Mouse (Mus musculus) left cerebral cortex, postnatal 10 days (tissue): ENCODE results near the gene Ifi35. TPM values are rescaled to one million over a fixed set of nuclear protein-coding genes. Genes with fewer than 3 reads are reported as not detected.

Experiments
- DNase-seq, 2 experiments: peaks; one replicate each; pipeline ENCODE4 v3.0.0; 2021 to 2022; ENCODE audit warnings: low spot score in 2 of 2, mixed read lengths in 1 of 2; ENCODE audit errors: extremely low spot score in 1 of 2
- intact Hi-C: fragments of 180-260 bp; cut with DNase I; formaldehyde crosslinking; loops from one replicate; pipeline ENCODE4 v1.15.1; 2025
- microRNA-seq: library from miRNA; unstranded; fragments of <30 nt; microRNA quantifications from one replicate; pipeline ENCODE4 v1.2.0, GENCODE M21; 2022
- total RNA-seq, 2 experiments: library from RNA; stranded (reverse); gene quantifications; 2 replicates each; pipeline ENCODE4 v1.2.3; 2021

Ifi35 gene
- total RNA-seq, 2 experiments from 2014 or later: 1.8 to 2.8 TPM

DNA sequence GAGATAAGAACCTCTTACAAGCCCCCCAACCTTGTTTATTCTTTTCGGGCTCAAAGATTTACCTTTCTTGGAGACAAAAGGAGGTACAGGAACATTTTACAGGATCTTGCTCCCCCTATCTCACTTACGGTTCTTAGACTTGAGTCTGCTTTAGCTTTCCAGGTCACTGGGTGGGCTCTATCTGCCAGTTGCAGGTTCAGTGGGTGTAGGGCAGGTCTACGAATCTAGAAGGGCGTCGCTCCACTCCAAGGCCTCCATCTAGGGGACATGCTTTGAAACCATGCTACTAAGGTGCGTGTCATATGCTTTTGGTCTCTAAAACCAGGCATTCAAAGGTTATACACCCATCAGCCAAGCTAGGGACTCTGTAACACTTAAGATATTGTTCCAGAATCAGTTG is 36.0 kb downstream of the Ifi35 start:
- intact Hi-C loops: no loop called here
- DNase-seq: no peak

GRCm38 (mm10) chr11:101484814-101485213 is 36.6 kb downstream of the Ifi35 start:
- no peak for DNase-seq
- intact Hi-C loops: no loop called here

- no peak for DNase-seq
Observed at GRCm38 (mm10) chr11:101485509-101486028, 37.4 kb downstream of the Ifi35 start.

DNA sequence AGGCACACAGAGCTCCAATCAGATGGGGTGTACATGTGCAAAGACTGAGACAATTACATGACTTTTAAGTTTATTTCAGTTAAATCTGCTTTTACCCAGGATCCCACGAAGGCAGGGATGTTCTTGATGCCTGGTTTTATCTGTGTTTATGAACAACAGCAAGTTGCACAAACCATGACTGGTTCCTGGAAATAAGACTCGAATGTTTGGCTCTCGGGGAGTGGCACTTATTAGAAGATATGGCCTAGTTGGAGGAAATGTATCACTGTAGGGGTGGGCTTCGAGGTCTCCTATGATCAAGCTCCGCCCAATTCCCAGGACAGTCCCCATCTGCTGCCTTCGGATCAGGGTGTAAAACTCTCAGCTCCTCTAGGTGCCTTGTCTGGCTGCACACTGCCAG is 37.9 kb downstream of the Ifi35 start:
- no peak for DNase-seq
- intact Hi-C loops: no loop called here

More at GRCm38 (mm10) chr11:101485509-101486028, 37.4 kb downstream of the Ifi35 start:
- intact Hi-C loops: no loop called here

DNA sequence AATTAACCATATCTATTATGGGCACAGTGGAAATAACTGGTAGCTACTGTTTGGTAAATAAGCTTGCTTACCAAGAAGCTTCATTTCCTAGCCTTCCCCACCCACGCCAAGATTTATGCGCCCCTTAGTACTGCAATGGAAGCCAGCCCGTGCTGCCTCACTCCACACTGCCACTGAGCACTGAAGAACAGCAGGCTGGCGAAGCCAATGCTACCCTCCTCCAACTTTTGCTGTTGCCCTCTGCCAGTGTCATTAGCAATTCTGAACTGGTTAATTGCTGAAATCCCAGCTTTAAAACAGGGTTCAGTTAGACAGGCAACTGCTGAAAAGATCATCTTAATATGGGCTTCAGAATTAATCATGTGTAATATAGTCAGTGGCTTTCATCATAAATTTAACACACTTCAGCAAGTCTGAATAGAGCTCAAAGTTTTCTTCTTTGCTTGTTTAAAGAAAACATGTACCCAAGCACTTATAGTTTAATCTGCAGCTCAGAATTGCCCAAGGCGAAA is 58.1 kb downstream of the Ifi35 start:
- intact Hi-C loops: no loop called here
- DNase-seq: no peak

GRCm38 (mm10) chr11:101507090-101507489 is 58.9 kb downstream of the Ifi35 start:
- intact Hi-C loops: no loop called here
- no peak for DNase-seq

Small RNA genes within 50 kb of the gene (microRNA-seq; reads per million reads assigned to microRNA genes)
- not detected for gene Mir6929

Other genes with a start within 250 kb of the Ifi35 start
- 10 to 100 TPM; 26.4 to 28.3 TPM for gene Ezh1, start 221.9 kb upstream of the Ifi35 start, total RNA-seq
- 10 to 100 TPM; 57.4 to 59.1 TPM for gene Ramp2, start 202.4 kb upstream of the Ifi35 start, total RNA-seq
- gene Vps25, start 194.7 kb upstream of the Ifi35 start, total RNA-seq: 10 to 100 TPM; 80.9 to 82.0 TPM
- gene Wnk4, start 187.8 kb upstream of the Ifi35 start, total RNA-seq: 1 to 10 TPM; 4.2 to 4.5 TPM
- gene Cntd1, start 169.4 kb upstream of the Ifi35 start, total RNA-seq: under 1 TPM; 0.15 to 0.41 TPM
- gene Coa3, start 169.3 kb upstream of the Ifi35 start, total RNA-seq: 100 to 1,000 TPM in 1 of 2 experiments, 10 to 100 TPM in 1; 95.7 to 101 TPM
- 100 to 1,000 TPM; 174 to 188 TPM for gene Becn1, start 146.1 kb upstream of the Ifi35 start, total RNA-seq
- gene Psme3, start 132.2 kb upstream of the Ifi35 start, total RNA-seq: 100 to 1,000 TPM; 100 to 108 TPM
- 1 to 10 TPM; 3.2 to 3.4 TPM for gene Aoc2, start 123.3 kb upstream of the Ifi35 start, total RNA-seq
- 1 to 10 TPM; 1.4 to 2.0 TPM for gene Aoc3, start 117.8 kb upstream of the Ifi35 start, total RNA-seq
- gene G6pc, start 80.8 kb upstream of the Ifi35 start, total RNA-seq: not detected
- 10 to 100 TPM; 45.1 to 45.2 TPM for gene Aarsd1, start 30.8 kb upstream of the Ifi35 start, total RNA-seq
- gene Gm27029, start 23.6 kb upstream of the Ifi35 start, total RNA-seq: 1 to 10 TPM; 6.4 to 6.9 TPM
- gene Rundc1, start 23.3 kb upstream of the Ifi35 start, total RNA-seq: 10 to 100 TPM; 24.4 to 26.0 TPM
- gene Ptges3l, start 23.1 kb upstream of the Ifi35 start, total RNA-seq: 1 to 10 TPM; 3.4 TPM
- gene Rpl27, start 6.1 kb upstream of the Ifi35 start, total RNA-seq: 10 to 100 TPM; 49.9 to 58.1 TPM
- 100 to 1,000 TPM; 111 to 115 TPM for gene Rnd2, start 16.6 kb downstream of the Ifi35 start, total RNA-seq
- 10 to 100 TPM; 50.3 to 54.3 TPM for gene Vat1, start 17.8 kb downstream of the Ifi35 start, total RNA-seq
- 1 to 10 TPM; 1.1 to 1.2 TPM for gene Brca1, start 103.5 kb downstream of the Ifi35 start, total RNA-seq
- 100 to 1,000 TPM in 1 of 2 experiments, 10 to 100 TPM in 1; 98.9 to 100 TPM for gene Nbr1, start 103.7 kb downstream of the Ifi35 start, total RNA-seq
- gene Tmem106a, start 133.8 kb downstream of the Ifi35 start, total RNA-seq: 1 to 10 TPM; 1.1 to 1.7 TPM
- gene Gm11634, start 150.8 kb downstream of the Ifi35 start, total RNA-seq: not detected
- 1 to 10 TPM; 4.0 to 4.7 TPM for gene Rdm1, start 178.8 kb downstream of the Ifi35 start, total RNA-seq
- gene Arl4d, start 217.1 kb downstream of the Ifi35 start, total RNA-seq: 10 to 100 TPM; 25.3 to 26.0 TPM